Mouse (Mus musculus) large intestine, adult 2 months (tissue): Measurements from ENCODE around the gene Erich6b. TPM values are rescaled to one million over a fixed set of nuclear protein-coding genes. Genes with fewer than 3 reads are reported as not detected.

Experiments used
- DNase-seq: peaks from one replicate; pipeline ENCODE4 v3.0.0-alpha.2; 2012; ENCODE audit warnings: low read depth, low spot score
- WGBS: fragments of 180-500 bp; shearing (Covaris S2); methylation state at CpG from one replicate; pipeline ENCODE4 v1.1.7; 2018; 5-methylcytosine and 5-hydroxymethylcytosine counted together
- polyA plus RNA-seq: library from polyadenylated mRNA; depleted of rRNA; stranded (reverse); fragments of >200 nt; gene quantifications from 2 replicates; pipeline ENCODE4 v1.2.3, GENCODE M21; 2012; rRNA removed

The Erich6b gene
- not detected in 2 replicates for polyA plus RNA-seq

GRCm38 (mm10) chr14:75642080-75642479 lies at the start of gene Erich6b:
TSS of gene Erich6b (plus strand) at chr14:75642259.
- 83% methylated on average over 8 of the region's 8 CpGs for WGBS
- no peak for DNase-seq

GRCm38 (mm10) chr14:75592978-75593377 lies 49.1 kb upstream of the Erich6b start, which contains the start of gene Spert:
TSS of gene Spert (minus strand) at chr14:75593116.
- DNase-seq: no peak
- WGBS: 47% methylated on average over 3 of the region's 3 CpGs

- DNase-seq: no peak
- 90% methylated on average over 2 of the region's 2 CpGs for WGBS
These were observed 32.9 kb upstream of the Erich6b start for GRCm38 (mm10) chr14:75609176-75609575.

GRCm38 (mm10) chr14:75616375-75616774 lies 25.7 kb upstream of the Erich6b start:
- 79% methylated on average over 6 of the region's 6 CpGs for WGBS
- DNase-seq: no peak

GRCm38 (mm10) chr14:75622984-75623383 lies 19.1 kb upstream of the Erich6b start:
- no peak for DNase-seq
- WGBS: 74% methylated on average over 7 of the region's 7 CpGs

- WGBS: 88% methylated on average over 8 of the region's 8 CpGs
- DNase-seq: no peak
These were observed 13.2 kb upstream of the Erich6b start for GRCm38 (mm10) chr14:75628870-75629269.

GRCm38 (mm10) chr14:75635350-75635749 lies 6.7 kb upstream of the Erich6b start:
- 65% methylated on average over 12 of the region's 12 CpGs for WGBS
- DNase-seq: no peak

GRCm38 (mm10) chr14:75636107-75636506 lies 6.0 kb upstream of the Erich6b start:
- WGBS: 36% methylated on average over 7 of the region's 7 CpGs
- DNase-seq: no peak

- 75% methylated on average over 4 of the region's 4 CpGs for WGBS
- DNase-seq: no peak
These were observed 4.4 kb upstream of the Erich6b start for GRCm38 (mm10) chr14:75637641-75638040.

GRCm38 (mm10) chr14:75640846-75641245 lies 1.2 kb upstream of the Erich6b start:
- no peak for DNase-seq
- 87% methylated on average over 2 of the region's 2 CpGs for WGBS

- no peak for DNase-seq
- 63% methylated on average over 6 of the region's 6 CpGs for WGBS
These were observed 690 bp upstream of the Erich6b start for GRCm38 (mm10) chr14:75641369-75641768.

GRCm38 (mm10) chr14:75645461-75645860 lies 3.4 kb downstream of the Erich6b start:
- WGBS: 86% methylated on average over 7 of the region's 7 CpGs
- no peak for DNase-seq

GRCm38 (mm10) chr14:75646060-75646459 lies 4.0 kb downstream of the Erich6b start:
- DNase-seq: no peak
- 27% methylated on average over 9 of the region's 9 CpGs for WGBS

GRCm38 (mm10) chr14:75646968-75647829 lies 5.1 kb downstream of the Erich6b start:
- 71% methylated on average over 20 of the region's 20 CpGs for WGBS
- DNase-seq: no peak

- WGBS: 67% methylated on average over 6 of the region's 6 CpGs
- DNase-seq: no peak
These were observed 18.9 kb downstream of the Erich6b start for GRCm38 (mm10) chr14:75660936-75661335.

- whole genome bisulfite sequencing: 58% methylated on average over 8 of the region's 8 CpGs
These were observed 19.5 kb downstream of the Erich6b start for GRCm38 (mm10) chr14:75661548-75661947.

GRCm38 (mm10) chr14:75665430-75666180 lies 23.5 kb downstream of the Erich6b start:
- DNase-seq: no peak
- WGBS: 57% methylated on average over 2 of the region's 2 CpGs

More at GRCm38 (mm10) chr14:75661548-75661947, 19.5 kb downstream of the Erich6b start:
- DNase-seq: no peak

- whole genome bisulfite sequencing: 50% methylated on average over 1 of the region's 1 CpGs
- no peak for DNase-seq
These were observed 27.1 kb downstream of the Erich6b start for GRCm38 (mm10) chr14:75669085-75669645.

GRCm38 (mm10) chr14:75676316-75676715 lies 34.3 kb downstream of the Erich6b start:
- WGBS: 57% methylated on average over 6 of the region's 6 CpGs
- no peak for DNase-seq

GRCm38 (mm10) chr14:75690428-75690827 lies 48.4 kb downstream of the Erich6b start:
- WGBS: 90% methylated on average over 2 of the region's 2 CpGs
- no peak for DNase-seq
